Mouse (Mus musculus) c-Kit-positive CD71-positive TER-119-positive erythroid progenitor cells, embryonic 14.5 days (primary cell): ENCODE data around the gene Tle1.

Source experiments
- DNase-seq: peaks from one replicate; pipeline ENCODE4 v3.0.0-alpha.2; 2013; ENCODE audit warnings: low spot score

The Tle1 gene

DNA sequence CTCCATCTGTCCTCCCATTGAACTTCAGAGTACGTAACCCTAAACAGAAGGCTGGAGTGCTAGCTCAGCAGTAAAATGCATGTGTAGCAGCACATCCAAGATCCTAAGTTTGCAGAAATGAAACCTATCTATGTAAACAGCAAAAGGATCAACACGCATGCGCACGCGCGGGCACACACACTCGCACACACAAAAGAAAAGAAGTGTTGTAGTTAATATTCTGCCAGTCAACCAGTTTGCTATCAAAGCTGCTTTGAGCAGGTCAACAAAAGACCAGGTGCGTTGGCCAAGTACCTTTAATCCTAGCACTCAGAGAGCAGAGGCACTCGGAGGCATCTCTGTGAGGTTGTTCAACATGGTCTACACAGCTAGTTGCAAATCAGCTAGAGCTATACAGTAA, 35.0 kb downstream of the Tle1 start:
- DNase-seq: no peak

GRCm38 (mm10) chr4:72162445-72163218, 38.1 kb downstream of the Tle1 start:
- DNase-seq: no peak

DNA sequence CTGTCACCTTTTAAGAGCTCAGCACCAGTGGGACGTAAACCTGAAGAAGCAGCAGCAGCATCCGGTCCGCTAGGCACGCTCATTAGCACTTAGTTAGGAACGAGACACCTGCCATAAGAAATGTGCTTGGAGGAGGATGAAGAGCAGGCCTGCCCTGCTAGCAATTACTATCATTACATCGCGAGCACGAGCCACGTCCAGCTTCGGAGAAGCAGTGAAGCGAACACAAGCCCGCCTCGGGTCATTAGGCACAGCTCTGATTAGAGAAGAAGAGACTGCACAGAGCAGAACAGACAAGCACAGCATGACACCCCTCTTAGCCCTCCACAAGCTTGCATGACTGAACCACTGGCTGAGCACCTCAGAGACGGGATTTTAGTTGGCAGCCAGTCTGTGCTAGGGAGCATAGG, 40.6 kb downstream of the Tle1 start:
- no peak for DNase-seq

DNA sequence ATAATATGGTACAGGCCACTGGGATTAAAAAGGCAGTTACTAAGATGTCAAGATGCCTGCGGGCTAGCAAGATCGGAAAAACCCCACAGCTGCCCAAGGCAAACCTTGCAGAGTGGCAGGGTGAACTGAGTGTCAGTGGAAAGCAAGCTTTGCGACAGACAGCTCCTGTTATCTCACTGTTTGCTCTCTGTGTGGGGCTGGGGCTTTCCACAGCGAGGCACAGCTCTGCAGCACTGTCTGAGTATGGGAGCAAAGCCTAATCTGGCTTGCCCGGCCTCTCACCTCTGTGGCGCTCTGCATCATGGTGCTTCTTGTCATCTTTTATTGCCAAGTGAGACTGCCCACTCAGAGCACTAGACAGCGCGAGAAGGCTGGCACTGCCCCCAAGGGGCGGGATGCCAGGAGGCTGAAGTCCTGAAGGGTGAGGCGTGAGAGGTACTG, 42.8 kb downstream of the Tle1 start:
- no peak for DNase-seq

- no peak for DNase-seq
These were observed 50.1 kb downstream of the Tle1 start for GRCm38 (mm10) chr4:72150460-72151131.

DNA sequence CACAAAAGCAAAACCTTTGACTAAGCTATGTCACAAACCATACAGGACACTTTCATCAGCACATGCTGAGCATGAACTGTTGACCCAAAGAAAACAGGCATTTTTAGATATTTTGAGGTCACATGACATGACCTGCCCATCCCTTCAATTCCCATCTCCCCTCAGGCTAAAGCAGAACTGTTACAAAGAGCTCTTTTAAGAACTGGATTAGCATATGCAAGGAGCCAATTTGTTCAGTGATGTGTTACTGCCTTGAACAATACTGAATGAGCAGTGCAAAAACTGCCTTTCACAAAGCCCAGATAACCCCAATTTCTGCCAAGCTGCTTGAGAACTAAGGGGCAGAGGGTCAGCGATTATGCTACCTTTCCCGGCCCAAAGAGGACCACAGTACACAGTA, 54.7 kb downstream of the Tle1 start:
- no peak for DNase-seq

DNA sequence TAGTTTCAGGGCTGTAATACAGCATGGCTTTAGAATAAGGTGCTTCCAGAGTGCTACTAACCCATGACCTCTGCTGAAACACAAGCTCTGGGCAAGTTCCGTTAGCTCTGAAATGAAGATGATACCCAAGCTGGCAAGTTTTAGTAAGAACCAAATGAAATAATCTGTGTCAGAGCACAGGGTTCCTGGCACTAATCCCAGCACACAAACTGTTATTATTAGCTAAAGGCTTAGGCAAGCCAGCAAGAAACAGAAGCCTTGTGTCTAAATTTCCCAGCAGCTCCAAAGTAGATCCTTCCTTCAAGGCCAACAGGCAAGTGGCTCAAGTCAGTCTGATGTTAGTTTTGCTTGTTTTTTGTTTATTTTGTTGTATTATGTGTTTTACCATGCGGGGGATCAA, 56.2 kb downstream of the Tle1 start:
- DNase-seq: no peak

DNA sequence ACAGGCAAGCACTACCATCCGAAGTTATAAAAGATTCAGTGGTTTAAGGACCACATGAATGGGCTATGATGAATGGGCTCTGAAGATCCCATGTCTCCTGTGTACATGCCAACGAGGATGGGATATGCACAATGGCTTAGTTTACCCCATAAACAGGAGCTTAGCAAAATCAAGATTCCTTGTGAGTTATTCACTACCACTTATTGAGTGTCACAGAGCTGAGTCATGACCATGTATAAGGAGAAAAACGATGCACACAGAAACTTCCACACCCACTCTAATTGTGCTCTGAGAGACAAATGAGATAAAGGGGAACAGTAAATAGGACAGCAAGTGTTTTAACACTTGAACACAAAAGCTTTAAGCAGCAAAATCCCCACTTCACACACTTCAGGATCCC, 60.0 kb downstream of the Tle1 start:
- DNase-seq: no peak

DNA sequence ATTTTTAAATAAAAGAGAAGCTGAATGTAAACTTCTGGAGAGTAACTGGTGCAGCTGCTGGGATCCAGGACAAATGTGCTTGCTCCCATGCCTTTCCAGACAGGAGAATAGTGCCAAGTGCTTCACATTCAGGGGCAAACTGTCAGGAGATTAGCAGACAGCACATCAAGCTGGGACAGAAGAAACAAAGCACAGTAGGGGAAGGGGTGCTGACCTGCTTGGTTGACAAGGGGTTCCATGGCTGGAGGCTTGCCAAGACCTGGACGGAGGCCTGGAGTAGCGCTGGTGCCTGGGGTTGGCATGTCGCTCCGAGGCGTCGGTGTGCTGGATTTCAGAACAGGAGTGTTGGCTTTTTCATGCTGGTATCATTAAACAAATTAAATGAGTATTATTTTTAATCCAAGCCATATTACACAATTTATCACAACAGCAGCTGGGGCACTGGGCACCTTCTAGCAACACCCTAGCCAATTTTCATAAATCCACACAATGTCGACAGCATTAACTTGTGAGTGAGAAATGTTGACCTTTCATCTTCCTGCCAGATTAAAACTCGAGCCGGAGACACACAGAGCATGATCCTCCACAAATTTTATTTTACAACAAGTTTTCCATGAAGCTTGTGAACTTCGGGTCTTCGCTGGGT, 61.1 kb downstream of the Tle1 start:
- DNase-seq: no peak

GRCm38 (mm10) chr4:72138264-72139080, 62.2 kb downstream of the Tle1 start:
- DNase-seq: no peak

- DNase-seq: no peak
These were observed 68.1 kb downstream of the Tle1 start for GRCm38 (mm10) chr4:72132646-72133045.

DNA sequence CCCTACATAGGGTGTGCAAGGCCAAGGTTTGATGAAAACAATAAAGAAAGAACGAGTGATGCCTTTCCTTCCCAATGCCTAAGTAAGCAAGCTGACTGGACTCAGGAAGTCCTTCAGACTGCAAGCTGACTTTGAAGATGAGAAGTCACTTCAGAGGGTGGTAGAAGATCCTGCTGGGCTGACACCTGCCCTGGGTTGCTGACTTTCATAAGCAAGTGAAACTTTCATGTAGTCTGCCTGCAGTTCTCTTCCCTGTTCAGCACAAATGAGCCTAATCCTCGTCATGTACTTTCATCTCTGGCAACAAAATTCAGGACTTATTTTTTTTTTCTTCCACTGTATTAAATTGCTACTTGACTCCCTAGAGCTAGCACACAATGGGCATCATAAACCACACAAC, 73.1 kb downstream of the Tle1 start:
- DNase-seq: no peak

GRCm38 (mm10) chr4:72124790-72125189, 75.9 kb downstream of the Tle1 start:
- DNase-seq: no peak

GRCm38 (mm10) chr4:72122837-72123236, 77.9 kb downstream of the Tle1 start:
- no peak for DNase-seq

- DNase-seq: no peak
These were observed 78.4 kb downstream of the Tle1 start for GRCm38 (mm10) chr4:72122343-72122742.

GRCm38 (mm10) chr4:72120050-72120449, 80.7 kb downstream of the Tle1 start:
- DNase-seq: no peak

GRCm38 (mm10) chr4:72105702-72106101, 95.0 kb downstream of the Tle1 start:
- no peak for DNase-seq

DNA sequence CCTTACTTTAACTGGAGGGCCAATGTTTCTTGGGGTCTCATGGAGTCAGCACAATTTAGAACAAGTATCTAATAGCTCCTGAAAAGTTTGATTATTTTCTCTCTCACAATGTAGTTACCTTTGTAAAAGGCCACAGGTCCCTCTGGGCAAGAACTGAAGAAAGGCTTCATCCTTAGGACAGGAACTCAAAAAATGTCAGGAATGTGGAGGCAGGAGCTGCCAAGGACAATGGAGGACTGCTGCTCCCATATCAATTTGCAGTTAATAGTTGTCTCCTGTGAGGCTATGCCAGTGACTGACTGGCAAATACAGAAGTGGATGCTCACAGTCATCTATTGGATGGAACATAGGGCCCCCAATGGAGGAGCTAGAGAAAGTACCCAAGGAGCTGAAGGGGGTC, 96.5 kb downstream of the Tle1 start:
- DNase-seq: no peak

DNA sequence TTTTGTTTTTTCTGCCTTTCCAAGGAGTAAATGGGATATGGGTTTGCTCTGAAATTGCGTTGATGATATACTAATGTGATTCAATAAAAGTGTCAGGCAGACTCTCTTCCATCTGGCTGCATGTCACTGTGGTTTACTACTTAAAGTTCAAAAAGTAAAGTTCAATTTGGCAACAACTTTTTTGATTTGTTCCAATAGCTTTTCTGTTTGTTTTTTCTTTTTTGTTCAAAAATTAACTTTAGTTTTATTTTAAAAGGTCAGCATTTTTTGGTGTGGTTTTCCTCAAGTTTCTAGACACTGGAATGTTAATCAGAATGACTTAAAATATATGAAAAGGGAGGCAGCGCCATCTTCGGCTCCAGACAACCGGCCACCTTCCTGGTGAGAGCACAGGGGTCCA, 112.9 kb downstream of the Tle1 start:
- no peak for DNase-seq

DNA sequence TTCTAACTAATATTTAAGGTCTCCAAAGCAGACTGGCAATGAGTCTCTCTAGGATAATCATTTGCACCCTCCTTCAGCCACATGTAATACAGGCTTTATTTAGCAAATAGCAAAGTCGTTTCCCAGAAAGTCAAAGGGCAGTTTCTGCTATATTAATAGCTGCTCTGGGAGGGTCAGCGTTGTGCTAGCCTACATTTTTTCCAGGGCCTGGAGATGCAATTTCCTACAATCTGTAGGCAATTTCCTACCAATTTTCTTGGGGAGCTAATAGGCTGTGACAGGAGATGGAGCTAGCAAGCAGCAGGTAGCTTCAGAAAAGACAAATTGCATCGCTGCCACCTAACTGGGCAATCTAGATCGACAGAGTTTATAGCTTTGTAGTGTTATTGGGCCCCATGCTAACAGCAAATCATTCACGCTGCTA, 131.6 kb downstream of the Tle1 start:
- DNase-seq: no peak

DNA sequence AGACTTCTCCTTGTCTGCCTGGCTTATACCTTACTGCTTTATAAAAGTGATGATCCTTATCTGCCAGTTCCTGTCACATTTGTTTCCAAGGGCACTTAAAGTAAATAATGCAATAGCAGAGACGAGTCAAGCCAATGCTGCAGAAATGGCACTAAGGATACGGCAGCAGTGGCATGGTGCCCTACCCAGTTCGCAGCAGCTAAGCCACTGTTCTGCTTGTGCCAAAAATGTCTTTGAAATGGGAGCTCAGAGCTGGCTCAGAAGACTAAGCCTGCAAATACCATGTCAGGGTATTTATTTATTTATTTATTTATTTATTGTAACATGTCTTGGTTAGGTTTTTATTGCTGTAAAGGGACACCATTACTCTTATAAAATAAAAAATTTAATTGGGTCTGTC, 132.8 kb downstream of the Tle1 start:
- no peak for DNase-seq
